Mouse (Mus musculus) kidney, embryonic 15.5 days (tissue): ENCODE data around the gene Nos3. TPM values are rescaled to one million over a fixed set of nuclear protein-coding genes. Genes with fewer than 3 reads are reported as not detected.

Experiments
- ATAC-seq: fragments of 200-750 bp; cut with Nextera tagmentation; replicated peaks from 2 replicates; pipeline ENCODE4 v1.8.0; 2017; ENCODE audit warnings: moderate TSS enrichment; ENCODE audit not compliant: low FRiP score
- H3K27ac ChIP-seq: fragments of 300-500 bp; sonication (generic); 2 replicates; pipeline ENCODE4 v1.5.1; 2015; ENCODE audit warnings: mild to moderate bottlenecking, inconsistent platforms
- H3K27me3 ChIP-seq: fragments of 300-500 bp; sonication (generic); 2 replicates; pipeline ENCODE4 v1.6.1; 2015; ENCODE audit warnings: inconsistent platforms
- H3K36me3 ChIP-seq: fragments of 300-500 bp; sonication (generic); 2 replicates; pipeline ENCODE4 v1.6.1; 2015; ENCODE audit warnings: inconsistent platforms
- H3K4me1 ChIP-seq: fragments of 300-500 bp; sonication (generic); 2 replicates; pipeline ENCODE4 v1.6.1; 2015; ENCODE audit warnings: inconsistent platforms
- H3K4me2 ChIP-seq: fragments of 300-500 bp; sonication (generic); 2 replicates; pipeline ENCODE4 v1.6.1; 2015; ENCODE audit warnings: moderate library complexity, mild to moderate bottlenecking, inconsistent platforms
- H3K4me3 ChIP-seq: fragments of 300-500 bp; sonication (generic); replicated peaks from 2 replicates; pipeline ENCODE4 v1.5.1; 2015; ENCODE audit warnings: mild to moderate bottlenecking, inconsistent platforms
- H3K9ac ChIP-seq: fragments of 300-500 bp; sonication (generic); 2 replicates; pipeline ENCODE4 v1.6.1; 2015; ENCODE audit warnings: mild to moderate bottlenecking, inconsistent platforms
- H3K9me3 ChIP-seq: fragments of 300-500 bp; sonication (generic); replicated peaks from 2 replicates; pipeline ENCODE4 v1.6.1; 2016; ENCODE audit warnings: inconsistent platforms
- WGBS: fragments of 180-500 bp; shearing (Covaris S2); methylation state at CpG from one replicate; pipeline ENCODE4 v1.1.7; 2015; ENCODE audit warnings: mixed read lengths; 5-methylcytosine and 5-hydroxymethylcytosine counted together
- polyA plus RNA-seq: library from polyadenylated mRNA; unstranded; fragments of >200 nt; fragmentation: Nextera tagmentation; extraction: Ambion mirVana; gene quantifications from 2 replicates; pipeline ENCODE4 v1.2.1, GENCODE M21; 2015

The Nos3 gene
- polyA plus RNA-seq, 1 experiment from 2014 or later, result 18.4 TPM

- WGBS, result under 1% methylated on average over 27 of the region's 30 CpGs
- H3K9ac ChIP-seq, result peak overlapping the region; percentile 72
- H3K4me3 ChIP-seq, result peak overlapping the region; percentile 78
- peak overlapping the region; percentile 87 for H3K4me2 ChIP-seq
- peaks cover 65% of the 10 kb centered on the region for H3K4me1 ChIP-seq
- no peak; the same call in 1 of the 2 replicates for ATAC-seq
- H3K36me3 ChIP-seq, result peaks cover 27% of the 10 kb centered on the region
- H3K27ac ChIP-seq, result peak overlapping the region; percentile 96
- no peaks in the 10 kb centered on the region for H3K27me3 ChIP-seq
- H3K9me3 ChIP-seq, result no peaks in the 10 kb centered on the region
These were observed 60.9 kb downstream of the Nos3 start for GRCm38 (mm10) chr5:24425421-24426036.

- Histone ChIP-seq H3K36me3 (peaks cover 27% of the 10 kb centered on the region), H3K27ac (peak overlapping the region; percentile 96), H3K9me3 (no peaks in the 10 kb centered on the region), H3K9ac (peak overlapping the region; percentile 72), H3K4me3 (peak overlapping the region; percentile 78), H3K4me2 (peak overlapping the region; percentile 87), H3K4me1 (peaks cover 65% of the 10 kb centered on the region), H3K27me3 (no peaks in the 10 kb centered on the region)
- under 1% methylated on average over 10 of the region's 10 CpGs for WGBS
- ATAC-seq, result no peak
These were observed 61.4 kb downstream of the Nos3 start for GRCm38 (mm10) chr5:24426037-24426432.

DNA sequence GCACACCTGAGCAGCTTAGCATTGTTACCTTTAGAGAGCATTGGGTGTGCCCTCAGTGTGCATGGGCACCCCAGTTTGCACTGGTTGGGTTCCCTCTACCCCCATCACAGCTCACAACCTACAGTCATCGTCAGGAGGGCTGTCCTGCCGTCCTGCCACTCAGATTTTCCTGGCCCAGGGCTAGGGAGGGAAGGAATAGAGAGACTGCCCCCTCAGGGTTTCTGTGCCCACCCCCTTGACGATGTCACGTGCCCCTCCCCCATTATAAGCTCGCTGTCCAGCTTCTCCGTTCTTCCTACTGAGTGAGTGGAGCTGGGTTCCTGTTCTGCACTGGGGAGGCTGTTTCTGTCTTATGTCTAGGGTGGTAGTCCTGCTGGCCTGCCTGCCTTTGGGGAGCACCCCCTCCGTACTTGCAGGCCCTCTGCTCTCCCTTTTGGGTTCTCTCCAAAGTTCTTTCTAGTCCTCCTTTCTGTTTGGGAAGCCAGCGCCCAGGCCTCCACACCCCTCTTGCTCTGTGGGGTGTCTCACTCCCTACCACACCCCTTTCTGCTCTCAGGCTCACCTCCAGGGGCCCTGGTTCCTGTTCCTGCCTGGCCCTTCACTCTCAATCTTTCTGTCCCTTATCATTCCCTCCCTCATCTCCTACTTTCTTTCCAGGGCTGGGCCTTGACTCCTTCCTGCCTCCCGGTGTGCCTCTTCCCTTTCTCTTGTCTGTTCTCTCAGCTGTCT lies 62.1 kb downstream of the Nos3 start:
- ATAC-seq, result no peak
- 16% methylated on average over 9 of the region's 9 CpGs for WGBS
- H3K36me3 ChIP-seq, result peaks cover 27% of the 10 kb centered on the region
- peaks cover 65% of the 10 kb centered on the region for H3K4me1 ChIP-seq
- no peaks in the 10 kb centered on the region for H3K27me3 ChIP-seq
- no peaks in the 10 kb centered on the region for H3K9me3 ChIP-seq
- peak overlapping the region; percentile 87 for H3K4me2 ChIP-seq
- peak overlapping the region; percentile 78 for H3K4me3 ChIP-seq
- peak overlapping the region; percentile 72; the same call in 1 of the 2 replicates for H3K9ac ChIP-seq
- peak overlapping the region; percentile 96; the same call in 1 of the 2 replicates for H3K27ac ChIP-seq

DNA sequence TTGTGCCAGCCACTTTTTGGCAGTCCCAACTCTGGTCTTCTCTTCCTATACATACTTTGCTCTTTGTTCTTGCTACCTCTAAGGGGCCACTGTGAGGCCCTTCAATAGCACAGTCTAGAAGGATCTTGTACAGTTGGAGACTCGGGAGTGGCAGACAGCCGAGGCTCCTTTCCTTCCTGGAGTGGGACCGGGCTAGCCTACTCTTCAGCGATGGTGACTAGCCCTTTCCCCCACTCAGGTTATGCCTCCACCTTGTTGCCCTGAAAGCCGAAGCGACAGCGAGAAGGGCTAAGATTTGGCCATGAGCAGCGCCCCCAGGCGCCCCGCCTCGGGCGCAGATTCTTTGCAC lies 62.6 kb downstream of the Nos3 start:
- H3K27ac ChIP-seq, result peak overlapping the region; percentile 79
- peak overlapping the region; percentile 87 for H3K4me2 ChIP-seq
- WGBS, result 21% methylated on average over 12 of the region's 12 CpGs
- H3K9ac ChIP-seq, result 0 out of 2 replicates have a peak overlapping the region, but pooled peaks have one; percentile 10
- H3K9me3 ChIP-seq, result no peaks in the 10 kb centered on the region
- peaks cover 32% of the 10 kb centered on the region for H3K36me3 ChIP-seq
- peaks cover 63% of the 10 kb centered on the region for H3K4me1 ChIP-seq
- H3K4me3 ChIP-seq, result peak overlapping the region; percentile 78; the same call in 1 of the 2 replicates
- H3K27me3 ChIP-seq, result no peaks in the 10 kb centered on the region
- no peak for ATAC-seq

- peak overlapping the region; percentile 78 for H3K4me3 ChIP-seq
- peak overlapping the region; percentile 8; the same call in 1 of the 2 replicates for H3K9ac ChIP-seq
- peaks cover 40% of the 10 kb centered on the region for H3K36me3 ChIP-seq
- no peaks in the 10 kb centered on the region for H3K27me3 ChIP-seq
- peak overlapping the region; percentile 79 for H3K27ac ChIP-seq
- peaks cover 55% of the 10 kb centered on the region for H3K4me1 ChIP-seq
- WGBS, result 11% methylated on average over 15 of the region's 15 CpGs
- no peaks in the 10 kb centered on the region for H3K9me3 ChIP-seq
- H3K4me2 ChIP-seq, result peak overlapping the region; percentile 87
- ATAC-seq, result peak; percentile 10
These were observed 63.4 kb downstream of the Nos3 start for GRCm38 (mm10) chr5:24427981-24428402.

DNA sequence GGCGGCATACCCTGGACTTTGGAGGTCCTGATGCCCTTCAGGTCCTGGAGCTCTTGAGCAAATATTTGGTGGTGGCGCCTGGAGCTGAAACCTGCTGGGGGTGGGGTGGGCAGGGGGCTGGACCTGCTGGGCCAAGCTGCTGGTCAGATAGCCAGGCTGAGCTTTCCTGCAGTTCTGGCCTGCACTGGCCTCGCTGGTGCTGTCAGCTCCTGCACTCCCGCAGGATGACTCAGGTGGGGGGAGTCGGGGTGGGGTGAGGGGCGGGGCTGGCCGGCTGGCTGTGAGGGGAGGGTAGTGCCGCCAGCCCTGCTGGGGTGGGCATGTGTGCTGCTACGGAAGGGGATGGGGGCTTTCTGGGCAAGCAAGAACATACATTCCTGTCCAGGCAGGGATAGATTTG lies 64.0 kb downstream of the Nos3 start:
- Histone ChIP-seq H3K9ac (peak overlapping the region; percentile 8; the same call in 1 of the 2 replicates), H3K36me3 (peaks cover 46% of the 10 kb centered on the region), H3K4me1 (peaks cover 54% of the 10 kb centered on the region), H3K4me3 (peak overlapping the region; percentile 78), H3K27ac (peak overlapping the region; percentile 79), H3K4me2 (peak overlapping the region; percentile 87), H3K27me3 (no peaks in the 10 kb centered on the region), H3K9me3 (no peaks in the 10 kb centered on the region)
- no peak for ATAC-seq
- WGBS, result 20% methylated on average over 9 of the region's 9 CpGs

DNA sequence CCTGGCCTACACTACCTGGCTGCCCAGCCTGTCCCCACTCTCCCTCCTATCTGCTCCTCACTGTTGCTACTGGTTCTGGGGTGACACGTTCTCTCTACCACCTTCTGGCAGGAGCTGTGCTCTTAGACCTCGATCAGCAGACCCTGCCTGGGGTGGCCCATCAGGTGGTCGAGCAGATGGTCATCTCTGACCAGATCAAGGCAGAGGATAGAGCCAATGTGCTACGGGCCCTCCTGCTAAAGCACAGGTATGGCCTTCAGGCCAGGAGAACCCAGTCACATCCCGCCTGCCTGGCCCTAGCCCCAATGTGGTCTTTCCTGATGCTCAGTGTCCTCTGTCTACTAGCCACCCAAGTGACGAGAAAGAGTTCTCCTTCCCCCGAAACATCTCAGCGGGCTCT lies 69.4 kb downstream of the Nos3 start:
- H3K9ac ChIP-seq, result no peak overlapping the region
- H3K36me3 ChIP-seq, result peaks cover 100% of the 10 kb centered on the region
- no peak overlapping the region for H3K27ac ChIP-seq
- peaks cover 7% of the 10 kb centered on the region for H3K4me1 ChIP-seq
- no peaks in the 10 kb centered on the region for H3K27me3 ChIP-seq
- H3K4me2 ChIP-seq, result no peak overlapping the region
- H3K9me3 ChIP-seq, result no peaks in the 10 kb centered on the region
- no peak overlapping the region for H3K4me3 ChIP-seq
- ATAC-seq, result no peak
- 87% methylated on average over 8 of the region's 8 CpGs for WGBS

Other genes with a start within 250 kb of the Nos3 start
- 15.4 and 16.6 TPM in 2 replicates for gene Nupl2, start 199.8 kb upstream of the Nos3 start, polyA plus RNA-seq
- 7.1 and 7.2 TPM in 2 replicates for gene Kcnh2, start 13.2 kb upstream of the Nos3 start, polyA plus RNA-seq
- 0.82 and 1.1 TPM in 2 replicates for gene Atg9b, start 27.3 kb downstream of the Nos3 start, polyA plus RNA-seq
- gene Abcb8, start 28.9 kb downstream of the Nos3 start, polyA plus RNA-seq, result 59.2 and 62.0 TPM in 2 replicates
- gene Asic3, start 48.6 kb downstream of the Nos3 start, polyA plus RNA-seq, result 0.39 and 0.53 TPM in 2 replicates
- gene Cdk5, start 58.7 kb downstream of the Nos3 start, polyA plus RNA-seq, result 50.1 and 52.2 TPM in 2 replicates
- gene Slc4a2, start 59.0 kb downstream of the Nos3 start, polyA plus RNA-seq, result 42.3 and 42.7 TPM in 2 replicates
- 116 and 125 TPM in 2 replicates for gene Fastk, start 80.5 kb downstream of the Nos3 start, polyA plus RNA-seq
- gene Tmub1, start 83.0 kb downstream of the Nos3 start, polyA plus RNA-seq, result 25.2 and 26.5 TPM in 2 replicates
- gene Agap3, start 87.4 kb downstream of the Nos3 start, polyA plus RNA-seq, result 18.8 and 21.0 TPM in 2 replicates
- 0.04 and 0.10 TPM in 2 replicates for gene Gbx1, start 162.4 kb downstream of the Nos3 start, polyA plus RNA-seq
- 0.61 and 0.67 TPM in 2 replicates for gene Asb10, start 176.2 kb downstream of the Nos3 start, polyA plus RNA-seq
- 0.23 TPM in 2 replicates for gene 4931409K22Rik, start 192.0 kb downstream of the Nos3 start, polyA plus RNA-seq
- gene Abcf2, start 212.7 kb downstream of the Nos3 start, polyA plus RNA-seq, result 118 TPM in 2 replicates
- gene Chpf2, start 221.9 kb downstream of the Nos3 start, polyA plus RNA-seq, result 23.2 and 24.7 TPM in 2 replicates